Mouse (Mus musculus) neutrophil, adult 65 days (primary cell): ENCODE results near the gene Spam1. TPM values are rescaled to one million over a fixed set of nuclear protein-coding genes. Genes with fewer than 3 reads are reported as not detected.

ENCODE experiments used
- total RNA-seq: library from RNA; stranded (reverse); gene quantifications from 2 replicates; pipeline ENCODE4 v1.2.4, GENCODE M21; 2023

Gene Spam1
- not detected in 2 replicates for total RNA-seq

DNA sequence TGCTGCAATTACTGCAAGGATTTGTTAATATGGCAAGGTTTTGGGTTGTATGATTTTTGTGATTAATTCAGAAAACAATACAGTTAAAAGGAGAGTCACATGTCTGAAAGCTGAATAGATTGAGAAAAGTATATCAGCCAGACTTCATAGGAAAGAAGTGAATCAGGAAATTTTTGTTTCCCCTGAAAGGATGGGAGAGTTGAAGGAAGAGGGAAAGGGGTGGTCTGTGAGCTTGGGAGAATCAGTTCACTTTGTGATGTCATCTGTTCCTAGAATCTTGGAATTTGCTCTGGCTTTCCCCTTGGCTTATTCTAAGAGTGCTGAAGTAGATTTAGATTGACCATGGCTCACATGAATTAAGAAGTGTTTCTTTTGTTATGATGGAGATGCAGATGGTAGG is at the start of gene Spam1:
Gene Spam1, plus strand, starts transcription at position 301 of the 400 bp plus-strand sequence.

DNA sequence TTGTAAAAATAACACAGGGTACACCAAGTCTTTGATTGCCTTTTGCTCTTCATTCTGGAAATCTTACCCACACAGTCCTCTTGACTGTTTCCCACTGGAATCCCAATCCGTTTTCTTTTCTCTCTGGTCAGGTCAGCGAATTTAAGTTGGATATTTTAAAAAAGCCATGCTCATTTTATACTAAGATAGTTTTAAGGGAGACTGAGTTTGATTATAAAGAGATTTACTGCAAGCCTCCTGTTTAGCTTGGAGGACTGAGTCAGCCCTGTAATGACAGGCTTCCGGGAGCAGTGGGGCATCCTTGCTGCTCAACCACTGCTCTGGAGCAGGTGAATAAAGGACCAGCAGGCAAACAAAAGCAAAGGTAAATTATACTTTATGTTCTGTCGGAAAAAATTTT is 43.0 kb upstream of the Spam1 start, which contains the start of gene Hyal4:
Gene Hyal4, plus strand, starts transcription at position 301 of the 400 bp plus-strand sequence.

Other genes starting within 250 kb of the Spam1 start
- gene Lmod2, start 193.4 kb upstream of the Spam1 start, total RNA-seq, result not detected in 2 replicates
- 37.2 and 47.7 TPM in 2 replicates for gene Wasl, start 126.2 kb upstream of the Spam1 start, total RNA-seq
- gene Hyal6, start 57.9 kb upstream of the Spam1 start, total RNA-seq, result not detected in 2 replicates
- gene Hyal4, start 42.9 kb upstream of the Spam1 start, total RNA-seq, result not detected in 2 replicates
- gene Hyal5, start 66.8 kb downstream of the Spam1 start, total RNA-seq, result not detected in 2 replicates
- 0.68 and 1.1 TPM in 2 replicates for gene Tmem229a, start 165.1 kb downstream of the Spam1 start, total RNA-seq